Comparison of ENCODE assay signal across 8 mouse cellular contexts in genomic region chr9:65664163-65664562, GRCm38 (mm10). TPM values are rescaled to one million over a fixed set of nuclear protein-coding genes. Genes with fewer than 3 reads are reported as not detected.
DNase-seq lines count a peak whose midpoint lies in the region; ATAC-seq lines count a peak whose summit lies in the region.

No protein-coding gene starts in this region.

- ATAC-seq in granulocyte monocyte progenitor cell, adult 5-6 weeks (replicated peaks; ENCODE audit: poor library complexity, severe bottlenecking) = peak; percentile 48; the same call in 1 of the 2 replicates
- no peak for ATAC-seq in midbrain, embryonic 14.5 days (ENCODE audit: low FRiP score, low TSS enrichment)

- no peaks in the 10 kb centered on the region for H3K4me1 ChIP-seq in midbrain, embryonic 14.5 days (ENCODE audit: control insufficient read depth, insufficient read depth, low read length)

- H3K4me3 ChIP-seq in midbrain, embryonic 14.5 days (replicated peaks; ENCODE audit: low read depth, low read length) = no peak overlapping the region

- H3K27ac ChIP-seq in midbrain, embryonic 14.5 days (replicated peaks; ENCODE audit: low read depth, low read length) = no peak overlapping the region

- no peaks in the 10 kb centered on the region for H3K27me3 ChIP-seq in midbrain, embryonic 14.5 days (ENCODE audit: control insufficient read depth, insufficient read depth, low read length)

- H3K9me3 ChIP-seq in midbrain, embryonic 14.5 days (ENCODE audit: control insufficient read depth, low read length) = no peaks in the 10 kb centered on the region

- DNase-seq in gastrocnemius, adult 18-20 months (ENCODE audit: low spot score) = peak; percentile 49
- no peak for DNase-seq in gastrocnemius, postnatal 25 days
- peak; percentile 74 for DNase-seq in CD4-positive, CD25-positive, alpha-beta regulatory T cell, adult 2 months (ENCODE audit: low read depth, low spot score)
- DNase-seq in adrenal gland, postnatal 25 days = peak; percentile 63
- peak; percentile 75 to 87 for DNase-seq in kidney, postnatal 25 days
- peak; percentile 88 for DNase-seq in midbrain, embryonic 14.5 days
- DNase-seq in thymus, postnatal 0 days (ENCODE audit: low spot score) = peak; percentile 55

- H3K36me3 ChIP-seq in midbrain, embryonic 14.5 days (ENCODE audit: control insufficient read depth, insufficient read depth, low read length) = no peaks in the 10 kb centered on the region

- H3K4me2 ChIP-seq in midbrain, embryonic 14.5 days (ENCODE audit: low read length) = no peak overlapping the region

- H3K9ac ChIP-seq in midbrain, embryonic 14.5 days (replicated peaks; ENCODE audit: low read length) = no peak overlapping the region

- 2% methylated on average over 3 of the region's 3 CpGs for WGBS in midbrain, embryonic 14.5 days

RNA-seq across cellular contexts. Expression of gene Oaz2, which starts 3.6 kb away (rescaled TPM):
- total RNA-seq in gastrocnemius, adult 18-20 months (2021) = 100 to 1,000 TPM; 223 to 247 TPM
- total RNA-seq in gastrocnemius, postnatal 25 days (2021) = 100 to 1,000 TPM; 231 to 232 TPM
- total RNA-seq in adrenal gland, postnatal 25 days (2021) = 90.9 and 131 TPM in 2 replicates
- total RNA-seq in granulocyte monocyte progenitor cell, adult 5-6 weeks (2014; fragmentation: Nextera tagmentation) = 33.6 and 40.3 TPM in 2 replicates
- 35.3 and 44.5 TPM in 2 replicates for total RNA-seq in granulocyte monocyte progenitor cell, adult 5-6 weeks (2017)
- polyA plus RNA-seq in midbrain, embryonic 14.5 days (2014; fragmentation: Nextera tagmentation; extraction: Ambion mirVana) = 258 and 300 TPM in 2 replicates
- 113 and 118 TPM in 2 replicates for polyA plus RNA-seq in thymus, postnatal 0 days (2015; fragmentation: Nextera tagmentation; extraction: Ambion mirVana)

RNA-seq across cellular contexts. Expression of gene Rbpms2, which starts 34.7 kb away (rescaled TPM):
- total RNA-seq in gastrocnemius, adult 18-20 months (2021) = 1 to 10 TPM; 1.5 to 2.3 TPM
- 1 to 10 TPM; 1.4 to 2.8 TPM for total RNA-seq in gastrocnemius, postnatal 25 days (2021)
- total RNA-seq in adrenal gland, postnatal 25 days (2021) = 51.5 and 63.3 TPM in 2 replicates
- total RNA-seq in granulocyte monocyte progenitor cell, adult 5-6 weeks (2014; fragmentation: Nextera tagmentation) = 7.5 TPM in 1 of 2 replicates, not detected in the other
- 0.67 TPM in 1 of 2 replicates, not detected in the other for total RNA-seq in granulocyte monocyte progenitor cell, adult 5-6 weeks (2017)
- polyA plus RNA-seq in midbrain, embryonic 14.5 days (2014; fragmentation: Nextera tagmentation; extraction: Ambion mirVana) = 2.4 and 3.5 TPM in 2 replicates
- 1.8 and 2.0 TPM in 2 replicates for polyA plus RNA-seq in thymus, postnatal 0 days (2015; fragmentation: Nextera tagmentation; extraction: Ambion mirVana)
